Mouse (Mus musculus) frontal cortex, postnatal 14 days (tissue): ENCODE measurements around the gene Zfp273.
"Not testable (repeated sequence)": the region's sequence is repeated elsewhere in the genome, so short reads cannot be mapped to it uniquely, and the experiment has no call there.

ENCODE experiments used
- DNase-seq, 2 experiments: peaks; one replicate each; pipeline ENCODE4 v3.0.0; 2022; ENCODE audit warnings: low spot score in 2 of 2

The Zfp273 gene

DNA sequence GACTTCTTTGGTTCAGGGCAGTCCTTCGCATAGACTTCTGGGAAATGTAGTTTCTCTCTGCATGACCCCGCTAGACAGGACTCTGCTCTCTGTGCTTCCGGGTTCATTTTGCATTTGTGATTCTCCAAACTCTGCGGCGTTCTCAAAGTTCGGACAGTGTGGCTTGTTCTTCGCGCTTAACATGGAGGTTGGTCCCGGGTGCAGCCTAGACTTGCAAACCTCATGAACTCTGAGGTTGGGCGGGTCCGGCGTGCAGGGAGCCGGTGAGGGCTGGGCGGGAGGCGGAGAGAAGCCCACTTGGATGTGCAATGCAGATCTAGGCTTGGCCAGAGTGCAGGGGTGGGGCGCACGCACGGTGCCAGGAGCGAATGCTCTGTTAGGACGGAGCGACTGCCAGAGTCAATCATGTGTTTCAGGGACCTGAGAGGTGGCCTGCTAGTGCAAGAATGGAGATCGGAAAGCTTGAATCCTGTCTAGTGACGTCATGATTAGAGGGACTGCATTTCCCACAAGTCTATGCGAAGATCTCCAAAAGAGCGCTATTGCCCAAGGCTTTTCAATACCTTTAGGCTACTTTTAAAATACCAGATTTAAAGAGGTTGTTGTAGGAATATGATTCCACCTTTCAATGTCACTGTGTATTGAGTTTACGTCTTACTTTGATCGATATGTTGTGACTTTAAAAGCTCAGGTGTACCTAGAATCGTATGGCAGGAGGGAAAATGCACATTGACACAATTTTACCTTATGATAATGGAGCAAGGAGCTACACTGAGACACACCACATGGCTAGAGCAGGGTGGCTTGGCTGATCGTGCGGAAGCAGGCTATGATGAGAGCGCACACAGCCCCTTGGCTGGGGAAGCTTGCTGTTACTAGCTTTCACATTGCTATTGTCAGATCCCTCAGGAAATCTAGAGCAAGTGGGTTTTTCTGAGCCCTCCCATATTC, at the start of gene Zfp273:
TSS of gene Zfp273 (plus strand) at position 31 of the 951 bp plus-strand sequence.
- DNase-seq = peak; percentile 61 to 66

DNA sequence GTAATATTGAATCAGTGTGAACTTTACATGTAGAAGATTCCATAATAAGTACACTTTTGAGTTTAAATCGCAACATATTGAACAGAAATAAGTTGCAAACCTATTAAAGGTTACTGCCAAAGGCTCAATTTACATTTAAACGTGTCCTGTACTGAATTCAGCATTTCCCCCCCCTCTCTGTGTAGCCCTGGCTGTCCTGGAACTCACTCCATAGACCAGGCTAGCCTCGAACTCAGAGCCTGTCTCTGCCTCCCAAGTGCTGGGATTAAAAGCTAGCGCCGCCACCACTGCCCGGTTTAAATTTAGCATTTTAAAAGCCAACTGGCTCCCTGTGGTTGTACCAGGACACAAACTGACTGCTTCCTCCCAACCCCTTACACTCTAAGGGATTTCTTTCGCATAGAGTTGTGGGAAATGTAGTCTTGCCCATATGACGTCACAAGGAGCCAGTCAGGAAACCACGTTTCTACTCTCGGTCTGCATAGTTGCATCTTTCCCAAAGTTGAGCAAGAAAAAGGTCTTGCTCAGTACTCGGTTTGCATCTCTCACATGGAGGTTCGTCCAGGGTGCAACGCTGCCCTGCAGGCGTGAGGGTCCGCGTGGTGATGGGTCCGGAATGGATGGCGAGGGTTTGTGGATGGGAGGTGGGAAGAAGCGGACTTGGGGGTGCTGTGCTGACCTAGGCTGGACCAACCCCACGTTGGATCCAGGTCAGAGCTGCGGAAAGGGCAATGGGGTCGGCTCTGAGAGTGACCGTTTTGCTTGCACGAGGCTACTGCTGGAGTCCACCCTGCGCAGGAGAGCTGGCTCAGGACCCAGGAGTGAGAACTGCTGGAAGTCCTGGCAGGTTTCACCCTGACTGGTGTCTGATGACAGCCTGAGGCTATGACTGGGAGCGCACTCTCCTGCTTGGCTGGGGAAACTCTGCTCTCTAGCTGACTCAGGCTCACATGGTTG, 34.0 kb upstream of the Zfp273 start, which contains the start of gene Zfp493:
TSS of gene Zfp493 (plus strand) at position 429 of the 957 bp plus-strand sequence.
- DNase-seq = peak; percentile 24 to 42

DNA sequence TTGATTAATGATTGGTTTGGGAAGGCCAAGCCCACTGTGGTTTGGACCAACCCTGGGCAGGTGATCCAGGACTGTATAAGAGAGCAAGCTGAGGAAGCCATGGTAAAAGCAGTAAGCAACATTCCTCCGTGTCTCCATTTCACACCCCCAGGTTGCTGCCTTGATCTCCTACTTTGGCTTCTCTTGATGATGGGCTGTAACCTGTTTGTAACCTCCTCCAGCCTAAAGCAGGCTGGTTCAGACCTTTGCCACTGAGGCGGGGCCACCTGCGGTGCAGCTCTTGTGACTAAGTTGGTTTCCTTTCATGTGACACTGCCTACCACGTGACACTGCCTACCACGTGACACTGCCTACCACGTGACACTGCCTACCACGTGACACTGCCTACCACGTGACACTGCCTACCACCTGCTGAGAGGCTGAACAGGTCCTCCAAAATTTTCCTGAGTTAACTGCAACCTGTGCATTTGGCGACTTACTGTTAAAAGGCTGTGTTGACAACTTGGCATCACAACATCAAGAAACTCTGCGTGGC, 21.6 kb upstream of the Zfp273 start:
- DNase-seq = no peak

DNA sequence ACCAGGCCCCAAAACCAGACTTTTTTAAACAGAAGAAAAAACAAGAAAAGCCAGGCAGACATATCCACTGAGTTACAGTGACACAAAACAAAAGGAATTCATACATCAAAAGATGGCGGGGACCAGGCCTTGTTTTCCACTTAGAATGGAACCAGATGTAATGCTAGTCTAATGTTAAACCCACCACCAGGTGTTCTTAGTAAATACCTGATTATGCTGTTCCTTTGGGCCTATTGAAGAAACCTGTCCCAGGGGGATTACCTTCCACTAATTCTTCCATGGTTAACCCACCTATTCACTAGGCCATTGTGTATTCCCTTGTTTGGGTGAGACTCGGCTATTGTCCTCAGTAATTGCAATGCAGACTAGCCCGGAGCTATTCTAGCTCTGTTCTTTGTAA, 14.9 kb upstream of the Zfp273 start:
- no peak for DNase-seq

DNA sequence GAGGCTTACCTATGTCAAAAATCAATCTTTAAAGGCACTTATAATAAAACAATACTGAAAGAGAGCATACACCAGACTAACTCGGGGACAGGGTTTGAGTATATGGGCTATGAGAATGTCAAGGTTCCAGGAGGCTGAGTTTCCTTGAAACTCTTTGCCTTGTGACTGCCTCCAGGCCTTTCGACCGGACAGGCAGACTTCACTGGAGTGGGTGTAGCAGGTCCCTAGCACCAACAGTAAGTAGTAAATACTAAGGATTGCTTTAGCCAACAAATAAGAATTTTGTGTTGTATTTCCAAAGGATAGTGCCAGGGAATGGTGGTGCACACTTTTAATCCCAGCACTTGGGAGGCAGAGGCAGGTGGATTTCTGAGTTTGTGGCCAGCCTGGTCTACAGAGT, 14.4 kb upstream of the Zfp273 start:
- DNase-seq = not testable (repeated sequence)

DNA sequence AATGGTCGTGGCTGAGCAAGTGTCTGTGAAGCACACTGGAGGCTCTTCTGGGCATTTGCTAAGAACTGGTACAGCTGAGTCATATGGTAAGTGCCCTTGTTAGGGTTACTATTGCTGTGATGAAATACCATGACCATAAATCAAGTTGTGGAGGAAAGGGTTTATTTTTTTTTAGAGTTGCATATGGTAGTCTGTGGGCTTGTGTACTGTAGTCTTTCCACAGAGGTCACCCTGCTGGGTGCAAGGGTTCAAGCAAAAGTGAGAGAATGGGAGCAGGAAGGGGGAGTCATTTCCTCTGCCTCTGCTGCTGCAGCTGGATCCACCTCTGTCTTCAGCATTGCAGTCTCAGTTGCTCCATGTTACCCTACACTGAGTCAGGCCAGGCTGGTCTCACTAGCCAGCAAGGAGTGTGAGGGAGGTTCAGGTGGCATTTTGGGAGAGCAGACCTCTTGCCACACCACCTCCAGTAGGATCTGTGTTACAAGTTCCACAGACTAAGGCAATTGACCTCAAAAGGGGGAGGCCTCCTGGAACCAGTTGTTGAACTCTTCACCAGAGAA, 1.8 kb upstream of the Zfp273 start:
- no peak for DNase-seq

DNA sequence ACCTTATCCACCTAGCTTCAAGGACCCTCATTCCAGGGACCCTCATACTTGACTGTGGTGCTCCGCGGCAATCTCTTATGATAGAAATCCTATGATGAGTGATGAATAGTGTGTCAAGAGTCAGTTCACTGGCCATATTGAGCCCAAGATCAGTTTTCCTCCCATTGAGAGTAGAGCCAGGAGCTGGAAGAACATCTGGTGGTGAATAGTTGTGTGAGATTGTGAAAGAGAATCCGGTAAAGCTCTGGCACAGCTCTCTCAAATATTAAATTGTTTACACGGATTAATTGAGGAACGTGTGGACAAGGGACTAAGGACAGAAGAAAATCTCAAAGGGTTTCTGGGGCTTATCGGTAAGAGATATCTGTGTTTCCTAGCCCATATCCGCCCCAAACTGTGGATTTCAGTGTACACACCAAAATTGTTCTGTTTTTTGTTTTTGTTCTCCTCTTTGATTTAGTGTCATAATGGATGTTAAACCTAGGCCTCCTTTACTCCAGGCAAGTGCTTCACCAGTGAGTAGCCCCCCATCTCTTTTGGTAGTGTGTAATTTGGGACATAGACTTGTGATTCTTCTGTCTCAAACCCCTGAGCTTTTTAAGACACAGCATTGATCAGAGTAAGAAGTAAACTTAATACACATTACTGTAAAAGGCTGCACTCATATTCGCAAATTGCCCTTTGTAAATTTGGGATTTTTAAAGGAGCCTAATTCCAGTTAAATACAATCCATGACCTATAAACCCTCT, 405 bp upstream of the Zfp273 start:
- no peak for DNase-seq

DNA sequence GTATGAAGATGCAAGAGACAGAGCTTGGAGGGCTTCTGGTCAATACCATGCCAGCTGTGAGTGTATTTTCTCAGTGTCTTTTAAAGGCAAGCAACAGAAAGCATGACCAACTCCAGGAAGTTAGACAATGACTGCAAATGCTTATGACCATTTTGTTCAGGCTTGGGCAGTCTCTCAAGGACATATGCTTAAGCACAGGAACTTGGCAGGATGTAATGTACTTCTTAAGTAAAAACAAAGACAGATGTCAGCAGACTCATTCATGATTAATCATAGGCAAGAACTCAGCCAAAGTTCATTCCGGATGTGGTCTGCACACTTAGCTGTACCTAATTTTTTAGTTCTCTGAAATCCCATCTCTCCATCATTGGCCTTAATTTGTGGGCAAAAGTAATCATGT, 5.1 kb downstream of the Zfp273 start:
- no peak for DNase-seq

DNA sequence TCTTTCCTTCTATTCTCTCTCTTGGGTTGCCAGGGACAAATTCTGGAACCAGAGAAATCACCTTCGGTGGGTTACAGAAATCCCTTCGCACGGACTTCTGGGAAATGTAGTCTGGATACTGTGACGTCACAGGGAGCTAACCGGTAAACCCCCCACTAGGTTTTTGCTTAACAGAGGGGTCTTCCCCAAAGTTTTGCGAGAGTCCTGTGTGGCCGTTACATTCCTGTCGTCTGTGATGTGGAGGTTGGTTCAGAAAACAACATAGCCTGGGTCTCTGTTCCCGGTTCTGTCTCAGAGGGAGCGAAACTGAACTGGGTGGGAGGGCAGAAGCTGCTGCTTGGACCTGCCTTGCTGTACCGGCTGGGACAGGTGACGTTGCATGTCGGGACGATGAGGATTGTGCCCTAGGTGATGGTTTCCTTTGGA, 17.4 kb downstream of the Zfp273 start, which contains the start of gene Gm10037:
TSS of gene Gm10037 (plus strand) at position 196 of the 426 bp plus-strand sequence.
- peak; percentile 46 to 48 for DNase-seq

DNA sequence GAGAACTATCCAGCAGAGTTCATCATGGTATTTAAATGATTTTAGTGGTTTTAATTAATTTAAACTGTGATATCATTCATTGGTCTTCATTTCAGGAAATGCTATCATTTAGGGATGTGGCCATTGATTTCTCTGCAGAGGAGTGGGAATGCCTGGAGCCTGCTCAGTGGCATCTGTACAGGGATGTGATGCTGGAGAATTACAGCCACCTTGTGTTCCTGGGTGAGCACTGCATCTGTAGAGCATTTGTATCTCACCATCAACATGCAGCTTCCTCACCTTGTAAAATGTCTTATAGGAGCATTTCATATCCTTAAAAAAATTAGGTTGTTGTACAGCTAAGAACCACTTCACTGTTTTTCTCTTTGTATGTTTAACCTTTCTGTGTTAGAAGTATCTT, 19.6 kb downstream of the Zfp273 start:
- not testable (repeated sequence) for DNase-seq

DNA sequence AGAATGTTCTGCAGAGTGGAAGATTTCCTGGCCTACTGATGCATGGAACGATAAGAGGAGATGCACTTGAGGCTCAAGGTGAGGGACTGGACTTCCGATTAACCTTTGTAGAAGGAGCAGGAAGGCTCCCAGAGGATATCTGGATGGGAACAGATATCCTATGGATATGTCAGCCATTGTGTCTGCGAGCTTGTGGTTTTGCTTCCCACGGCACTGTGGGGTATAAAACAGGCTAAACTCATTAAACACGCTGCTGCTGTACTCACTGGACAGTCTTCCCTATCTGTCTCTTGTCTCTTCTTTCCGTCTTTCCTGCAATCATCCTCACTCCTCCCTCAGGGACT, 30.2 kb downstream of the Zfp273 start:
- no peak for DNase-seq

DNA sequence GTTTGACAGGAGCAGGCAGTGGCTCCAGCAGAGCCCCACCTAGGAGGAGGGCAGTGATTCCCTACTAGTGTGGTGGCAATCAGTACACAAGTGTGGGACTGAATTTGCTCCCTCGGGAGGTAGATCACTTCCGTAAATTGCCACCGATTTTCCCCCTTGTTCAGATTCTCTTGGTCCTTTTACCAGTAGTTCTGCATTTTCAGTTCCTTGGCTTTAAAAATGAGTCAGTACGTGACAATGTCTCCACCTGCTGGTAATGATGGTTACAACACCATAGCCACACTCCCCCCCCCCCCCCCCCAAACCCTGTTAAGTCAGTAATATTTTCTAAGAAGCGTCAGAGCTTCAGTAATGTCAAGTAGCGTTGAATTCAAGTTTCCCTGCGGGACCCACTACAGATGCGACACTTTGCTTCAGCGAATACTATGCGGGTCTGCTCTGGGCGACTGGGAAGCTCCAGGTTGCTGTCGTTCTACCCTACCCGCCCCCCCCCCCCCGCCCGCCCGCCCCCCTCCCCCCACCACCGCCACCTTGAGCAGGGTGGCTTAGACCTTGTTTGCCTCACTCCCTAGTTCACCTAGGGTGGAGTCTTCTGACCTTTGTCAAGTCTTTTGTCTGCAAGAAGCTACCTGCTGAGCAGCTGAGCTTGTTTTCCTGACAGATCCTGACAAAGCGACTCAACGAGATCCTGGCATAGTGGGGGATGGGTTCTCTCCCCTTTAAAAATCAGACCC, 30.7 kb downstream of the Zfp273 start:
- DNase-seq = peak; percentile 7 to 29

DNA sequence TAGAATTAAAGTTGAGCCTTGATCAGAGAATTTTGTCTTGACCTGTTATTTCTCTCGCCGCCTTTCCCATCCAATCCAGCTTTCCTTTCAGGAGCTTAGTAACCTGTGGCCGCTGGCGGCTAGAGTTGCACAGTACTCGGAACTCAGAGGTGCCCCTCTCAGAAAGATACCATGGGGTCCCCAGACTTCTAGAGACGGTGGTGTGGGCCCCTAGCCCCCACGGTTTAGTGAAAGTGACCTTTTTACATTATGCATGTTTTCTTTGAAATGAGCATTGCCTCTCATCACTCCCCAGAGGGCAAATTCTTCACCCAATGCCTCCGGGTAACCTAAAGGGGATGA, 31.3 kb downstream of the Zfp273 start:
- no peak for DNase-seq

DNA sequence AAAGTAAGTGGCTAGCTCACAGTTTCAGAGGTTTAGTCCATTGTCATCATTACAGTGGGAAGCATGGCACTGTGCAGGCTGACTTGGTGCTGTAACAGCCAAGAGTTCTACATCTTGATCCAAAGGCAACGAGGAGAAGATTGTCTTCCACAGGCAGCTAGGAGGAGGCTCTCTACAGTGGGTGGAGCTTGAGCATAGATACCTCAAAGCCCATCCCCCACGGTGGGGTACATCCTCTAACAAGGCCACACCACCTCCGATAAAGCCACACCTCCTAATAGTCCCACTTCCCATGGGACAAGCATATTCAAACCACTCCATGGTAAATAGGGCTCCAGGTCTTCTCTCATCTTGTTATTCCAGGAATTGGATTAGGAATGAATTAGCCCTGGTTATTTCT, 36.8 kb downstream of the Zfp273 start:
- DNase-seq = no peak

DNA sequence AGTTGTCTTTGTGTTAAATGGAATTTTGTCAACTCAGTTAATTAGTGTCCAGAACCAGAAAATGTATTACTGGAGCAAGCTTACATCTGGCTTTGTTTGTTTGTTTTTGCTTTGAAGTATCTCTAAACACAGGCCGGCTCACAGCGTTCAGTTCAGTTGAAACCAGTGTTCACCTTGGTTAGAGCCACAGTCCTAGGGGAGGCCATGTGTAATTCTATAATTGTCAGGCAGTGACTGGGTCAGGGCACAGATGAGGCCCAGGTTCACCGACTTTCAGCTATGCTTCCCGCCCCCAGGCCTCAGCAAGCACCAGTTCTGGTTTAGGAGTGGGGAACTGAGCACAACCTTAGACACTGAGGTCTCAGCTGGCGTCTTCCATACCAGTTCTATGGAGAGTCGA, 39.6 kb downstream of the Zfp273 start:
- DNase-seq = no peak

DNA sequence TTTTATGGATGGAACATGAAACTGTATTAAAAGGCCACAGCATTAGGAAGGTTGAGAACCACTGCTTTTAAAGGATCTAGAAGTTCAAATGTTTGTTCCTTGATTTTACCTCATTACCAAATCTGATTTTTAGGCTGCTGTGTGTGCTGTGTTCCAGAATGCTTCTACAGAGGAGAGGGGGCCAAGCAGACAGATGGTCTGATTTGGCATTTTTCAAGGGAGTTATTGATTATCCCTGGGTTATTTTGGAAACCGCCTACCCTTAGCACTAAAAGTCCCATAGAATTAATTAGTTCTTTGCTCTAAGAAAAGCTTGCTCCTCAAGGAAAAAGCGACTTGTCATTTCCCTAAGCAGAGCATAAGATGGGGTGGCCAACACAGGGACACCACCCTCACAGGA, 40.4 kb downstream of the Zfp273 start:
- DNase-seq = no peak

DNA sequence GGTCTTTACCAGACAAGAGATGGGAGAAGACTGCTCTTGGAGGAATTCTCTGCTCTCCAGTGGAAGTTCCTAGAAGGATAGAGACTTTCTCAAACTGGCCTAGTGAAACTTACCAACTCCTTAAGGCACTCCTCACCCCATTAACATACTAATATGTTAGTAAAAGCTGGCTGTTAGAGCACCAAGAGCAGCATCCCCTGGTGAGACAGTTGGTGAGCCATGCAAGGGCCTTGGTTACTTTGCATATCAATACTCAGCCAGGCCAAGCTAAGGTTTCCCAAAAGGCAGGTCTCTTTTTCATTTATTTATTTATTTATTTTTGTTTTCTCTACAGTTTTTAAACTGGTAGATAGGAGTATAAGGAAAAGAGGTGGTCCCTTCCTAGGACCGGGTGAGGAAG, 43.8 kb downstream of the Zfp273 start:
- no peak for DNase-seq

DNA sequence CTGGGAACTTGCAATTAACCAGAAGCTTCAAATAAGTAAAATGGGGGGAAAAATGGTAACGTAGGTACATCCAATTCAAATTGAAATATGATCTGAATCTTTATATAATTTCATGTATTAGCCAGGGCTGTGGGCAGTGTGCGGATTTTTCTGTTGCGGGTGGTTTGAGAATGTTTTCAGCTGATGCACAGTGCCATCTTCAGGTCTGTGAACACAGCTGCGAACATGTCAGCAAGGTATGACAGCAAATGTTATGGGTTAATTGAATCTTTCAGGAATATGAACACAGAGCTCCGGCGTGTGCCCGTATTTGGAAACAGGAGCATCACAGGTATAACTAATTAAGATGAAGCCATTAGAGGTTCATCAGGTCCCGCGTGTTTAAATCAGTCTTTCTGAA, 49.0 kb downstream of the Zfp273 start:
- DNase-seq = no peak

DNA sequence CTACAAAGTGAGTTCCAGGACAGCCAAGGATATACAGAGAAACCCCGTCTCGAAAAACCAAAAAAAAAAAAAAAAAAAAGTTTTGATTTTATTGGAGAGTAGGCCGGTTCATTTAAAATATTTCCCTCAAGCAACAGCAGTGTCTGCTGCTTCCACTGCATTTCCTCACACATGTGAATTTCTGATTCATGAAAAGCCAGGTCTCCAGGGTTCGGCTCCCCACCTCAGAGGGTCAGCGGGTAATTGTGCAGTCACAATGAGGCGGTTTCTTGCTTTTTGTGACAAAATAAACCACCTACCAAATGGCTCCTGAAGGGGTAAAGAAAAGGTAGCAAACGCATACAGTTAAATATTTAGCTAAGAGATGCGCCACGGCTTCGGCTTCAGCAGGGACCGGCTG, 49.5 kb downstream of the Zfp273 start, which contains the start of gene BC048507:
TSS of gene BC048507 (plus strand) at position 301 of the 400 bp plus-strand sequence.
- no peak for DNase-seq

DNA sequence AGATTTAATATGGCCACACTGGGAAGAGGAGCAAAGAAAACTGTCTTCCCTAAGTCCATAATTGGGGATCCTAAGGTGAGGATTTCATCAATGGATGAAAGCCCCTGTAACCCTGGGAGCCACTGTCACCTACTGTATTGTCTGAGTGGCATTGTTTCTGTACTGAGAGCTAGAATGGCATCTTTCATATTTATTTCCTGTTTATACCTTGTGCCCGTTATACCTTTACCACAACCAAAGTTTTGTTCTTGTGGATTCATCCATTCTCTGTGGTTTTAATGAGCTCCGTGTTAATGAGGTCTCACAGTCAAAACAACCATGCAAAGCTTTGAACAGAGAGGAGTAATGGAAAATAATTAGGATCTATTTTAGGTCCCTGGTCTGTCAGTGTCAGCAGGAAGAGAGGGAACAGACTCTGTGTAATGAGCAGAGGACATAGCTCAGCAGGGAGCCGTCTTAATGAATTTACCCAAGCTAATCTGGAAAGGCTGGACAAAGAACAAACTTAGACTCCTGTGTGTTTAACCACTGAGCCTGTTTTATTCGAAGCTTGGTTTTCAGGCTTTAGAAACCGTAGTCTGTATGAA, 51.3 kb downstream of the Zfp273 start:
- DNase-seq = no peak
